Mouse (Mus musculus) inflammation-experienced regulatory T-cells, adult 16 weeks (primary cell): ENCODE measurements around the gene Slc3a2. TPM values are rescaled to one million over a fixed set of nuclear protein-coding genes. Genes with fewer than 3 reads are reported as not detected.

Source experiments
- polyA plus RNA-seq: library from polyadenylated mRNA; unstranded; fragments of 100-300 nt; shearing (Covaris generic); gene quantifications from one replicate; pipeline ENCODE4 v1.2.1, GENCODE M21; 2017

Slc3a2 gene
- 132 TPM for polyA plus RNA-seq

DNA sequence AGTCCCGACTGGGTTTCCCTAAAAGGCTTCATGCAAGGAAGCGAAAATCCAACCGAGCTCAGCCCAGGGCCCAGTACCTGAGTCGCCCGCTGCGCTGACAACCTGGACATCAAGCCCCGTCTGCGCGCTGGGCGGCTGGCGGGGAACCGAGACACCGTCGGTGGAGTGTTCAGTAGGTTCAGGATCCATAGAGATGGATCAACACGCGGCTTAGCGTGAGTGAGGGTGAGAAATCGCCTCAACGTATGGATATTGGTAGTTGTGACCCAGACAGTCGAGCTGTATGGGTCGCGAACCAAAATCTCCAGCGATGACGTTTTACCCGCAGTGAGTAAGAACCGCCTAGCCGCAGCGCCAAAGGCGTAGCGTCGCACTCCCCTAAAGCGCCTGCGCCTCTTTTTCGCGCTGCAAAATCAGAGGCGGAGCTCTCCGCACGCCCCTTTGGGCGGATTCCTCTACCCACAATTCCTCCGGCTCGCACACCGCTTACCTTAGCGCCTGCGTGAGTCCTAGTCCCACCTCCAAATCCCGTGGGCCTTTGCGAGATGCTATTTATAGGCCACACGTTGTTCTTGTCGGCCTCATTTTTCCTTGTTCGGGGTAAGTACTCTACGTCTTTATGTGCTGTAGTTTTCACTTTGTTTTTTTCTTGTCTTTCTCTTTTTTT lies at the start of gene Slc3a2:
Gene Slc3a2, minus strand, starts transcription at position 463 of the 667 bp plus-strand sequence.

DNA sequence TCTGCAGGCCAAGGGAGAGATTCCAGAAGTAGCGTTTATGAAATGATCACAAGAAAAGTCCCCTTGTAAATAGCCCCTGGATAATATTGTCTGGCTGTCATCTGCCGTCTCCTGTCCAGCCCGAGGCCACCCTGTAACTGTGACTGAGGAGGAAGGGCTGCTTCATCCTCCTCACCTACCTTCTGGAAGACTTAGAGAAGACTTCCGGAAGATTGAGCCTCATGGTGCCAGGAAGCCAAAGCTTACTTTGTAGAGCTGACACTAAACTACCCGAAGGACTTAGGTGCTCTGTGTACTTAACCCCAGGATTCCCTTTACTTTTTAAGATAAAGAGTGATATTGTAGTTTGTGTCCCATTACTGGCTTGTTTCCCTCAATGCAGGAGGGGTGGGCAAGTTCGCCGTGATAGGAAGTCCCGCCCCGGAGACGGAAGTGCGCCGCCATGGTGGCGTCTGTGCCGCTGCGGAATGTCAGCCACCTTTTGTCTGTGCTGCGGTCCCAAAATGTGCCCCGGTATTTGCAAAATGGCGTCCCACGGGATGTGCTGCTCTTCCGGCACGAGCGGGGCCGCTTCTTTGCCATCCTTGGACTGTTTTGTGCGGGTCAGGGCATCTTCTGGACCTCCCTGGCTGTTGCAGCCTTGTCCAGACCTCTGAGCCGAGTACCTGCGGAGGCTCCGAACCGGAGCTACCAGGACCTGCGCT lies 47.5 kb upstream of the Slc3a2 start, which contains the start of gene Tmem223:
Gene Tmem223, plus strand, starts transcription at position 430 of the 704 bp plus-strand sequence.

DNA sequence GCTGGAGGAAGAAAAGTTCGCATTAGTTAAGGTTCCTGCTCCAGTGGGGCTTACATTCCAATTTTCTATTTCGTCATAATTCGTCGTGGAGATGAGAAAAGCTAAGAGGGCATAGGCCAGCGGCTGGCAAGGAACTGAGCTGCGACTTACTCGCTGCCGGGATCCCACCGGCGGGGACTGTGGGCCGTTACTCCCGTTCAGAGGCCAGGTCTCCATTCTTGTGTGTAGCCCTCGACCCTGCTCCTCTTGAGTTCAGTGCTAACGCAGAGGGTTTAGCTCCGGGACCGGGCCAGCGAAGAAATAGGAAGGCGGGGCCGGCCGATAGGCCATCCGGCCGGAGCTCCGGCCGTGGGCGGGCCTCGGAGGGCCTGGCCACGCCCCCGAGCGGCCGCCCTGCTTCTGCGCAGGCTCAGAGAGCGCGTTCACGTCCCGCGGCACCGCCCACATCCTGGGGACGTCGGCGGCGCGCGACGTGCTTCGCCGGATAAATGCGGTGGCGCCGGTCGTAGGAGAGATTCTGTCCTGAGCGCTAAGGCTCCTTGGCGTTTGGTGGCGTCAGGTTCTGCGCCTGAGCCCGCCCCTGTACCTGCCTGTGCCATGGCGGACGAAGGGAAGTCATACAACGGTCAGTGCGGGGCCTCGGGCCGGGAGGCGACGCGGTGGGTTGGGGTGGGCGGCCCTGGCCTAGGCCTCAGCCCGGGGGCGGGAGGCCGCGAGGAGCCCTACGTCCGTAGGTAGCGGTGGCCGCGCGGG lies 33.6 kb upstream of the Slc3a2 start, which contains the start of gene Nxf1:
Gene Nxf1, plus strand, starts transcription at position 439 of the 753 bp plus-strand sequence.

DNA sequence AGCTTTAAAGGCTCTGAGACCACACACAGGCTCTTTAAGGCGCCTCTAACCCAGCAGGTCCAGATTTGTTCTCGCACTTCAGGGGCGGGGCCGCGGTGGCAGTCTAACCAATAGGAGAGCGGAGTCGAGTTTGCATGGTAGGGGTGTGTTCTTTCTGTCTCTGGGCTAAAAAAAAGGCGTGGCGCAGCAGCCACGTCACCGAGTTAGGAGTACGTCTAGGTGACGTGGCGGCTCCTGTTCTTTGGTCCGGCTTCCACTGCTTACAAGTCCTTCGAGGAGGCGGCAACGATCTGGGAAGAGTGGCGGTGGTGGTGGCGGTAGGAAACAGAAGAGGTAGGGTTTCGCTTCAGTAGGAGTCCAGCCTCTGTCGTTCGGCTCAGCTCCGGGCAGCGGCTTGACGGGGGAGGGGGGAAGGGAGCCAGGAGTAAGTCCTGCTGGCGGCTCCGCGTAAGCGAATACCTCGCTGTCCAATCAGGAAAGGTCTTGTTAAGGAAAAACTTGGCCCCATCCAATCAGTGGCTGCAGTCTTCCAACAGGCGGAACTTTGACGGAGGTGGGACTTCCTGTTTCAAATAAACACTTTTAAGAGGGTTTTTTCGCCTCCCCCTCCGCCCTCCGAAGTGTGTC lies 18.2 kb upstream of the Slc3a2 start, which contains the start of gene Stx5a:
Gene Stx5a, plus strand, starts transcription at position 171 of the 627 bp plus-strand sequence.

DNA sequence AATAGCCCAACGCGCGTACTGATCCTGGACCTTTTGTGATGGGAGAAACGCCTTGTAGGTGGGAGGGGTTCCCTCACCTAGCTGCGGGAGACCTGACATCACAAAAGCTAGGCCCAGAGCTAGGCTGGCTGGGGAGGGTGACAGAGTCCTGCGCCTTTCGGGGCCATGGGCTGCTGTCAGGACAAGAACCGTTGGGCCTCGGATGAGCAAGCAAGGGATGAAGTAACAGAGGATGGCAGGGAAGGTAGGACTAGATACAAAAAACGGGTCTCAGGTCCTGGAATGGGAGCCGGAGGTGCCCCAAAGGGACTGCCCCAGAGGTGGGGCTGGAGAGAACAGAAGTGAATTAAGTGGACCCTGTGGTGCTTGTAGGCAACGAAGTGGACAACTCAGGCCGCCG lies 17.4 kb upstream of the Slc3a2 start, which contains the start of gene 1700092M07Rik:
Gene 1700092M07Rik, plus strand, starts transcription at position 116 of the 400 bp plus-strand sequence.

DNA sequence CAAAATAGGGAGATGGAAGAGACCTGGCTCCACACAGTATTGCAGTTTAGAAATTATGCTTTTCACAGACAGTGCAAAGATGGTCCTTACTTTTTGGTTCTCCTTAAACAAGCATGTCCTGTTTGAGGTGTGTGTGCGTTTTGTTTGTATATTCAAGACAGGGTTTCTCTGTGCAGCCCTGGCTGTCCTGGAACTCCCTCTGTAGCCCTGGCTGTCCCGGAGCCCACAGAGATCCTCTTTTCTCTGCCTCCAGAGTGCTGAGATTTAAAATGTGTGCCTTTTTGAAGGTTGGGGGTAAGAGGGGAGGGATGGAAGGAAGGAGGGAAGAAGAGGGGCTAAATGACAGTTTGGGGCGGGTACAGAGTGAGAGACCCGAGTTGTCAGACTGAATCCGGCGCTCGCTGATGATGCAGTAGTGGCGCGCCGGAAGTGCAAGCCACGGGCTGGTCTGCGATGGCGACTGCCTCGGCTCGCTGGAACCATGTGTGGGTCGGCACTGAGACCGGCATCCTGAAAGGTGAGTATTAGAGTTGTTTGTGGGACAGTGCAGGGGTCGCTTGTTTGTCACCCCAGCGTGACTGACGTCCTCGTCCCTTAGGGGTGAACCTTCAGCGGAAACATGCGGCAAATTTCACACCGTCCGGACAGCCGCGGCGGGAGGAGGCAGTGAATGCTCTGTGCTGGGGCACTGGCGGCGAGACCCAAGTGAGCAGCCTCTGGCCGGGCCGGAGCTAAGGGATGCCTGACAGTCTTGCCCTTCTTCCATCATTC lies 12.4 kb upstream of the Slc3a2 start, which contains the start of gene Wdr74:
Gene Wdr74, plus strand, starts transcription at position 439 of the 771 bp plus-strand sequence.

DNA sequence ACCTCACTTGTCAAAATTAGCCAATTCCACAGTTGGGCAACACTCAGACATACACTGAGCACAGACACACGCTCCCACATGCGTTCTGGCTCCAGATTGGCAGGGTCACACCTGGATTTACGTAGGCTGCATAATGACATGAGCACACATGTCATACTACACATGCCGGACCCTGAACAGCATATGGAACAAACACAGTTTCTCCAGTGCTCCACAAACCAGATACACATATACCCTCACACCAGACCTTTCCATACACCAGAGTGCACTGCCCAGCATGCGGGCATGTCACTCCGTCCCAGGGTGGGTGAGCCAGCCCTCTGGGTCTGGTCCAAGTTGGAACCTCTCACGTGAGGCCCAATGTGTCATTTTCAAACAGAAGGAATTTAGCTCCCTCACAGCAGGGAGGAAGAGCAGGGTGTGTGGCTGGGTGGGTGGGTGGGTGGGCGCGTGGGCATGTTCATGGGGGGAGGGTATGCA lies 59.8 kb downstream of the Slc3a2 start, which contains the start of gene Chrm1:
Gene Chrm1, plus strand, starts transcription at position 430 of the 480 bp plus-strand sequence.

Other genes starting within 250 kb of the Slc3a2 start
- not detected for gene Slc22a8, start 132.1 kb downstream of the Slc3a2 start, polyA plus RNA-seq
- gene Slc22a6, start 105.3 kb downstream of the Slc3a2 start, polyA plus RNA-seq, result not detected
- gene Chrm1, start 59.6 kb downstream of the Slc3a2 start, polyA plus RNA-seq, result not detected
- 88.5 TPM for gene Wdr74, start 12.5 kb upstream of the Slc3a2 start, polyA plus RNA-seq
- 1.1 TPM for gene 1700092M07Rik, start 17.3 kb upstream of the Slc3a2 start, polyA plus RNA-seq
- gene Stx5a, start 18.0 kb upstream of the Slc3a2 start, polyA plus RNA-seq, result 189 TPM
- gene Nxf1, start 33.7 kb upstream of the Slc3a2 start, polyA plus RNA-seq, result 324 TPM
- 107 TPM for gene Tmem223, start 47.6 kb upstream of the Slc3a2 start, polyA plus RNA-seq
- gene Tmem179b, start 51.1 kb upstream of the Slc3a2 start, polyA plus RNA-seq, result 167 TPM
- gene Taf6l, start 63.0 kb upstream of the Slc3a2 start, polyA plus RNA-seq, result 6.1 TPM
- gene Polr2g, start 75.2 kb upstream of the Slc3a2 start, polyA plus RNA-seq, result 172 TPM
- gene Zbtb3, start 79.2 kb upstream of the Slc3a2 start, polyA plus RNA-seq, result 4.3 TPM
- 57.9 TPM for gene Ttc9c, start 96.0 kb upstream of the Slc3a2 start, polyA plus RNA-seq
- gene Hnrnpul2, start 96.6 kb upstream of the Slc3a2 start, polyA plus RNA-seq, result 5.4 TPM
- not detected for gene AC129217.1, start 106.4 kb upstream of the Slc3a2 start, polyA plus RNA-seq
- 112 TPM for gene Bscl2, start 114.1 kb upstream of the Slc3a2 start, polyA plus RNA-seq
- gene Gng3, start 115.8 kb upstream of the Slc3a2 start, polyA plus RNA-seq, result 0.45 TPM
- gene Lrrn4cl, start 127.4 kb upstream of the Slc3a2 start, polyA plus RNA-seq, result not detected
- gene Ubxn1, start 148.1 kb upstream of the Slc3a2 start, polyA plus RNA-seq, result 165 TPM
- 82.7 TPM for gene Uqcc3, start 157.6 kb upstream of the Slc3a2 start, polyA plus RNA-seq
- gene Lbhd1, start 160.4 kb upstream of the Slc3a2 start, polyA plus RNA-seq, result 75.6 TPM
- not detected for gene Gm49403, start 160.6 kb upstream of the Slc3a2 start, polyA plus RNA-seq
- gene 1810009A15Rik, start 165.5 kb upstream of the Slc3a2 start, polyA plus RNA-seq, result 74.5 TPM
- not detected for gene Gm49416, start 165.6 kb upstream of the Slc3a2 start, polyA plus RNA-seq
- gene Ints5, start 169.6 kb upstream of the Slc3a2 start, polyA plus RNA-seq, result 55.6 TPM
- 145 TPM for gene Ganab, start 174.7 kb upstream of the Slc3a2 start, polyA plus RNA-seq
- 37.2 TPM for gene B3gat3, start 197.0 kb upstream of the Slc3a2 start, polyA plus RNA-seq
- gene Rom1, start 206.0 kb upstream of the Slc3a2 start, polyA plus RNA-seq, result 11.8 TPM
- gene Eml3, start 206.2 kb upstream of the Slc3a2 start, polyA plus RNA-seq, result 76.0 TPM
- gene Mta2, start 218.5 kb upstream of the Slc3a2 start, polyA plus RNA-seq, result 248 TPM
- gene Tut1, start 230.5 kb upstream of the Slc3a2 start, polyA plus RNA-seq, result 55.5 TPM
- gene Eef1g, start 243.7 kb upstream of the Slc3a2 start, polyA plus RNA-seq, result 297 TPM